Mouse (Mus musculus) limb, embryonic 12.5 days (tissue): ENCODE data around the gene Pard6a. TPM values are rescaled to one million over a fixed set of nuclear protein-coding genes. Genes with fewer than 3 reads are reported as not detected.

Source experiments
- ATAC-seq: fragments of 200-750 bp; cut with Nextera tagmentation; 2 replicates; pipeline ENCODE4 v1.8.0; 2017; ENCODE audit warnings: low read depth, moderate TSS enrichment; ENCODE audit not compliant: insufficient number of reproducible peaks, insufficient read depth, low FRiP score, low TSS enrichment
- H3K27ac ChIP-seq: fragments of 300-500 bp; sonication (generic); 2 replicates; pipeline ENCODE4 v1.5.1; 2016; ENCODE audit warnings: mild to moderate bottlenecking, moderate library complexity
- H3K27me3 ChIP-seq: fragments of 300-500 bp; sonication (generic); 2 replicates; pipeline ENCODE4 v1.6.1; 2016; ENCODE audit warnings: mild to moderate bottlenecking, moderate library complexity
- H3K36me3 ChIP-seq: fragments of 300-500 bp; sonication (generic); 2 replicates; pipeline ENCODE4 v1.6.1; 2016; ENCODE audit warnings: mild to moderate bottlenecking, moderate library complexity
- H3K4me1 ChIP-seq: fragments of 300-500 bp; sonication (generic); replicated peaks from 2 replicates; pipeline ENCODE4 v1.6.1; 2016
- H3K4me2 ChIP-seq: fragments of 300-500 bp; sonication (generic); 2 replicates; pipeline ENCODE4 v1.6.1; 2016; ENCODE audit warnings: mild to moderate bottlenecking, moderate library complexity
- H3K4me3 ChIP-seq: fragments of 300-500 bp; sonication (generic); replicated peaks from 2 replicates; pipeline ENCODE4 v1.5.1; 2016; ENCODE audit warnings: mild to moderate bottlenecking
- H3K9ac ChIP-seq: fragments of 300-500 bp; sonication (generic); replicated peaks from 2 replicates; pipeline ENCODE4 v1.6.1; 2016; ENCODE audit warnings: mild to moderate bottlenecking, moderate library complexity
- H3K9me3 ChIP-seq: fragments of 300-500 bp; sonication (generic); 2 replicates; pipeline ENCODE4 v1.6.1; 2016; ENCODE audit warnings: mild to moderate bottlenecking, moderate library complexity
- WGBS: fragments of 180-500 bp; shearing (Covaris S2); methylation state at CpG from one replicate; pipeline ENCODE4 v1.1.7; 2016; 5-methylcytosine and 5-hydroxymethylcytosine counted together
- polyA plus RNA-seq: library from polyadenylated mRNA; unstranded; fragments of >200 nt; fragmentation: Nextera tagmentation; extraction: Ambion mirVana; gene quantifications from 2 replicates; pipeline ENCODE4 v1.2.1, GENCODE M21; 2016

Pard6a gene
- polyA plus RNA-seq, 1 experiment from 2014 or later, result 14.6 TPM

DNA sequence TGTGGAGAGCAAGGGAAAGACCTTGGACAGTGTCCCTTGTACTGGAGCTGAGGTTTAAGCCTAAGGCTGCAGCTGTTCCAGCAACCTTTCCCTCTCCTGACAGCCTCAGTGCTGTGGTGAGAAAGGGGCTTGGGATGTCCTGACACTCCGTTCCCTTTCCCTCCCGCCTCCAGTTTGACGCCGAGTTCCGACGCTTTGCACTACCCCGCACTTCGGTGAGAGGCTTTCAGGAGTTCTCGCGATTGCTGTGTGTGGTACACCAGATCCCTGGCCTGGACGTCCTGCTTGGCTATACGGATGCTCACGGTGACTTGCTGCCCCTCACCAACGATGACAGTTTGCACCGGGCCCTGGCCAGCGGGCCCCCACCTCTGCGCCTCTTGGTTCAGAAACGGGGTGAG is 1.1 kb downstream of the Pard6a start:
- Histone ChIP-seq H3K9me3 (no peaks in the 10 kb centered on the region), H3K27me3 (no peaks in the 10 kb centered on the region), H3K9ac (peak overlapping the region; percentile 73), H3K27ac (peak overlapping the region; percentile 92), H3K4me3 (peak overlapping the region; percentile 67), H3K36me3 (peaks cover 41% of the 10 kb centered on the region), H3K4me1 (peaks cover 31% of the 10 kb centered on the region), H3K4me2 (peak overlapping the region; percentile 96)
- WGBS, result 48% methylated on average over 18 of the region's 18 CpGs
- no peak for ATAC-seq

DNA sequence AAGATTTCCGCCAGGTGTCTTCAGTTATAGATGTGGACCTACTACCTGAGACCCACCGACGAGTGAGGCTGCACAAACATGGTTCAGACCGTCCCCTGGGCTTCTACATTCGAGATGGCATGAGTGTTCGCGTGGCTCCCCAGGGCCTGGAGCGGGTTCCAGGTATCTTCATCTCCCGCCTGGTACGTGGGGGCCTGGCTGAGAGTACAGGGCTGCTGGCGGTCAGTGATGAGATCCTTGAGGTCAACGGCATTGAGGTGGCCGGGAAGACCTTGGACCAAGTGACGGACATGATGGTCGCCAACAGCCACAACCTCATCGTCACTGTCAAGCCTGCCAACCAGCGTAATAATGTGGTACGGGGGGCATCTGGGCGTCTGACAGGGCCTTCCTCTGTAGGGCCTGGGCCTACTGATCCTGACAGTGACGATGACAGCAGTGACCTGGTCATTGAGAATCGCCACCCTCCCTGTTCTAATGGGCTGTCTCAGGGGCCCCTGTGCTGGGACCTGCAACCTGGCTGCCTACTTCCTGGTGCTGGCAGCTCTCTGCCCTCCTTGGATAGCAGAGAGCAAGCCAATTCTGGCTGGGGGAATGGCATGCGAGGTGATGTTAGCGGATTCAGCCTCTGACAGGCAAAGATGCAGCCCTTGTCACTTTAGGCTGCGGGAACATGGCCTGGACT is 1.9 kb downstream of the Pard6a start:
- Histone ChIP-seq H3K9ac (no peak overlapping the region), H3K27ac (no peak overlapping the region), H3K4me2 (no peak overlapping the region), H3K36me3 (peaks cover 32% of the 10 kb centered on the region), H3K4me3 (no peak overlapping the region), H3K27me3 (no peaks in the 10 kb centered on the region), H3K9me3 (no peaks in the 10 kb centered on the region), H3K4me1 (peaks cover 37% of the 10 kb centered on the region)
- WGBS, result 94% methylated on average over 24 of the region's 24 CpGs
- ATAC-seq, result no peak

DNA sequence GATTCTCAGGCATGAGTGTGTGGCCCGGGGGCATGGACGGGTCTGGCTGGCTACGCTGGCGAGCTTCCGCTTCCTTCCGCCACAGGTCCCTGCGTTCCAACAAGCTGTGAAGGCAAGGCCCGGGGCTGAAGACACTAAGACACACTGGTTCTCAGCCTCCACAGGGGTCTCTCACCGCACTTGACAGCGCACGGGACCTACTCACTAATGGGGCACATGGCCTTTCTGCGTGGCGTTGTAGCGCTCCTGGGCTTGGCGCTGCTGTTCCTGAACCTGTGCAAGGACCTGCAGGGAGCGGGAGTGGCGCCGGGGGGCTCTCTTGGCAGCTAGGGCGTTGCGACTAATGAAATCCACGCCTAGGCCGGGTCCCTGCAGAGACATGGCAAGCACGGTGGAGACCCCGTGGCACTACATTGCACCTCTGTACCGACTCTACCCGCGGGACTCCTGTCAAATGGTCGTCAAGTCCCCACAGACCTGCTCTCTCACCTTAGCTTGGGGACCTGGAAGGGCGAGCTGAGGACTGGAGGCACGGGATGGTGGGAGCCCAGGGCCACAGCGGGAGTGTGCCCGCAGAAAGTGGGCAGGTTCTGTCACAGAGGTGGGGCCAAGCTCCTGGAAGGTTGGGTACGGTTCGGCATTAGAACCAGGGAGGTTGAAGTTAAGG is 3.3 kb downstream of the Pard6a start:
- Histone ChIP-seq H3K4me3 (no peak overlapping the region), H3K36me3 (peaks cover 22% of the 10 kb centered on the region), H3K4me1 (peaks cover 36% of the 10 kb centered on the region), H3K27ac (no peak overlapping the region), H3K4me2 (no peak overlapping the region), H3K9me3 (no peaks in the 10 kb centered on the region), H3K27me3 (no peaks in the 10 kb centered on the region), H3K9ac (no peak overlapping the region)
- WGBS, result 93% methylated on average over 34 of the region's 34 CpGs
- no peak for ATAC-seq

DNA sequence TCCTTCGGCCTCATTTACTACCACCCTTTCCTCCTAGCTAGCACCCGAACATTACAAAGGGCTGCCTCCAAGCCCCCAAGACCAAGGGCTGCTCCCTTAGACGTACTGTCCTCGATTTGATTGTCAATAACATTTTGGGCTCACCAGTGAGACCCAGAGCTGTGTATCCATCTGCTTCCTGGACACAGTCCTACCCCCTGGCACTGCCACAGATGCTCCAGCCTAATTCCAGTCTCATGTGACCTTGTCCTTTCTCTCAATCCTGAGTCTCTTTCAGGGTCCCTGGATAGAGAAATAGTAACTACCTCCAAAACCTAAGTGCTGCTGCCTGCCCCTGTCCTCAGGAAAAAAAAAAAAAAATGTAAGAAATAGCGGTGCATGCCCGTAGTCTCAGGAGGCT is 4.0 kb downstream of the Pard6a start:
- no peak overlapping the region for H3K9ac ChIP-seq
- H3K9me3 ChIP-seq, result no peaks in the 10 kb centered on the region
- H3K27ac ChIP-seq, result no peak overlapping the region
- peaks cover 30% of the 10 kb centered on the region for H3K4me1 ChIP-seq
- no peaks in the 10 kb centered on the region for H3K27me3 ChIP-seq
- no peak for ATAC-seq
- no peak overlapping the region for H3K4me3 ChIP-seq
- H3K36me3 ChIP-seq, result peaks cover 22% of the 10 kb centered on the region
- 93% methylated on average over 6 of the region's 6 CpGs for WGBS
- H3K4me2 ChIP-seq, result no peak overlapping the region

DNA sequence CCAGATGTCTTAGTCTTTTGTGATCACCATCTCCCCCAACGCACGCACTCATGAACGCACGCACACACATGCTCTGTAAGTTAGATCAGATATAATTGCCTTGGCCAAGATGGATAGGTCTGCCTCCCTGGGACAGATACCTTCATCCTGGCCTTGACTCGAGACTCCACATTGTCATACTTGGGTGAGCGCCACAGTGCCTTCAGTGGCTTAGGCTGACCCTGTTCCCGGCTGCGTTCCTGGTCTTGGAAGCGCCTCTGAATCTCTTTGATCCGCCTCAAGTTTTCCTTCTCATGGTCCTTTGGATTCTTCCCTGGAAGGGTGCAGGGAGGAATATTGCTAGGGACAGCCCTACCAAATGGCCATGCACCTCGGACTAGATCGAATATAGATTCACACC is 5.5 kb downstream of the Pard6a start:
- WGBS, result 82% methylated on average over 12 of the region's 12 CpGs
- peak overlapping the region; percentile 89 for H3K4me2 ChIP-seq
- H3K9ac ChIP-seq, result peak overlapping the region; percentile 79; the same call in 1 of the 2 replicates
- no peaks in the 10 kb centered on the region for H3K27me3 ChIP-seq
- ATAC-seq, result no peak
- H3K4me3 ChIP-seq, result peak overlapping the region; percentile 77
- no peaks in the 10 kb centered on the region for H3K9me3 ChIP-seq
- H3K4me1 ChIP-seq, result peaks cover 24% of the 10 kb centered on the region
- no peak overlapping the region for H3K27ac ChIP-seq
- H3K36me3 ChIP-seq, result peaks cover 22% of the 10 kb centered on the region

DNA sequence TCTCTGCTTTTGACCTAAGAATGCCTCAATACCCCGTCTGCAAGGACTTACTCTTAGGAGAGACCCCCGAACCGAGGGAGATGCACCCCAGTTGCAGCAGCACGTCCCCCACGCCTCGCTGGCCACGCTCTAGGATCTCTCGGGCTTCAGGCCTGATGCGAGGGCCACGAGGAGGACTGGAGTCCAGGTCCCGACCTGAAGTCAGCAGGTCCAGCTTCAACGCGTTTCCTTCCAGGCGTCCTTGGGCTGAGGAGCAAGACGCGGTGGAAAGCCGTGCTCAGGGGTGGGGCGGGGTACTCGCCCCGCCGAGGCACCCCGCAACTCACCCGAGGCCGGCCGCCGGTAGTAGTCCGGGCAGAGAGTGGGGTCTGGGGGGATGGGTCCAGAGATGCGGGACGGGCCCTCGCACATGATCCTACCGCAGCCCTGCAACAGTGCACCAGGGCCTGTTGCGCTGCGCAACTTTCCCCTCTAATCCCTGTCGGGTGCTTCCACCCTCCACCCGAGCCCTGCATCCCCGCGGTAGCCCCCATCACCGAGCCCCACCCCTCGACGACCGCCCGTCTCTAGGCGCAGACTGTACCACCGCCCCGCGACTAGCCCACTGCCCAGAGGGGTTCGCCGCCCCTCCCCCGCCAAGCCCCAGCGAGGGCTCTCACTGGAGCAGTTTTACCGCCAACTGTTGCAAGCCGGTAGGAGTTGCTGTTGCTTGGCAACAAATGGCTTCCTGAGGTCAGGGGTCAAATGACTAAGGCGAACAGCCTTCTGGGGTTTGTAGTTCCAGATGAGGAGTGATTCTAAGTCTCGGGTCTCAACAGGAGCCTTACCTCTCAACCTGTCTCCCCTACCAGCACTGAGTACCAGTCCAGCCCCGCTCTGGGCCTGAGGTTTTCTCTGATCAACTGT is 6.8 kb downstream of the Pard6a start, which contains the start of the genes 4933405L10Rik and Enkd1:
Gene 4933405L10Rik (plus strand): TSS at position 158 of the 906 bp plus-strand sequence.
Gene Enkd1 (minus strand): TSS at position 713 of the 906 bp plus-strand sequence.
- no peaks in the 10 kb centered on the region for H3K9me3 ChIP-seq
- peak within 1 kb of the TSS; percentile 64; the same call in 1 of the 2 replicates for H3K27ac ChIP-seq
- H3K4me2 ChIP-seq, result peak within 1 kb of the TSS; percentile 89
- peaks cover 19% of the 10 kb centered on the region for H3K36me3 ChIP-seq
- peak within 1 kb of the TSS; percentile 77 for H3K4me3 ChIP-seq
- ATAC-seq, result peak; percentile 77
- WGBS, result under 1% methylated on average over 54 of the region's 55 CpGs
- H3K4me1 ChIP-seq, result peaks cover 15% of the 10 kb centered on the region
- H3K27me3 ChIP-seq, result no peaks in the 10 kb centered on the region
- H3K9ac ChIP-seq, result peak within 1 kb of the TSS; percentile 79

DNA sequence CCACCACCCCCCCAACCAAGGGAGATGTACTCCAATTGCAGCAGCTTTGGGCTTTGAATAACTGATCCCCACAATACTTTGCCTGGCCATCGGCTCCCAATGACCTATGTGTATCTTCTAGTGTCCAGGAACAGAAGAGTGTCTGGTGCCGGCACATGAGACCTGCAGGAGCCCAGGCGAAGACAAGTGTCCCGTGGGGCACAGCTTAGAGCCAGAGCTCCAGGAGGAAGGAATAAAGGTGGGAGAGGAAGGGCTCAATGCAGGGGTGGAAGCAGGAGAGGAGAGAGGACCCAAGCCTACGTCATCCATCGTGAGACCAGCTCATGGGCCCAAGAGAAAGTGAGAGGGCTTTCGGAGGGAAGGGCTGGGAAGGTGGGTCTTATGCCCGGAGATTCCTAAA is 7.7 kb downstream of the Pard6a start:
- no peak overlapping the region for H3K4me3 ChIP-seq
- H3K27ac ChIP-seq, result no peak overlapping the region
- H3K9me3 ChIP-seq, result no peaks in the 10 kb centered on the region
- 95% methylated on average over 8 of the region's 8 CpGs for WGBS
- H3K27me3 ChIP-seq, result no peaks in the 10 kb centered on the region
- no peak overlapping the region for H3K9ac ChIP-seq
- H3K4me2 ChIP-seq, result no peak overlapping the region
- H3K36me3 ChIP-seq, result peaks cover 9% of the 10 kb centered on the region
- ATAC-seq, result 0 out of 2 replicates have a peak, but pooled peaks have one; percentile 2
- H3K4me1 ChIP-seq, result peaks cover 15% of the 10 kb centered on the region

DNA sequence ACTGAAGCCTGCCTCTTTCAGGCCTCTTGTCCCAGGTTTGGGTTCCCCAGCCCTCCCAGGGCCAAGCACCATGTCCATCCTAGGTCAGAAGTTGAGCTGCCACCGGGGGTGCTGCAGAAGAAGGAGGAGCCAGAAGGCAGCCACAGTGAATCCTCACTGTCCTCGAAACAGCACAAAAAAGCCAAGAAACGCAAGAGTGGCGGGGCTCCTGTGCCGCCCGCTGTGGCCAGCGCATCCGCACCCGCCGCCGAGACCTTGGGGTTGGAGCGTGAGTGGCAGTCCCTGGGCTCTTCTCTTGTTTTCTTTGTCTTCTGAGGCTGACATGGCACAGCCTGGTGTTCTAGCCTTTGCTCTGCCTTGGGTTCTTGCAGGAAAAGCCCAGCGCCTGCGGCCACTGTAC is 8.4 kb downstream of the Pard6a start:
- no peaks in the 10 kb centered on the region for H3K9me3 ChIP-seq
- no peak for ATAC-seq
- H3K27me3 ChIP-seq, result no peaks in the 10 kb centered on the region
- no peak overlapping the region for H3K27ac ChIP-seq
- H3K9ac ChIP-seq, result no peak overlapping the region
- whole genome bisulfite sequencing, result 80% methylated on average over 14 of the region's 14 CpGs
- H3K36me3 ChIP-seq, result peaks cover 3% of the 10 kb centered on the region; the same call in 1 of the 2 replicates
- H3K4me3 ChIP-seq, result no peak overlapping the region
- peaks cover 15% of the 10 kb centered on the region for H3K4me1 ChIP-seq
- no peak overlapping the region for H3K4me2 ChIP-seq

DNA sequence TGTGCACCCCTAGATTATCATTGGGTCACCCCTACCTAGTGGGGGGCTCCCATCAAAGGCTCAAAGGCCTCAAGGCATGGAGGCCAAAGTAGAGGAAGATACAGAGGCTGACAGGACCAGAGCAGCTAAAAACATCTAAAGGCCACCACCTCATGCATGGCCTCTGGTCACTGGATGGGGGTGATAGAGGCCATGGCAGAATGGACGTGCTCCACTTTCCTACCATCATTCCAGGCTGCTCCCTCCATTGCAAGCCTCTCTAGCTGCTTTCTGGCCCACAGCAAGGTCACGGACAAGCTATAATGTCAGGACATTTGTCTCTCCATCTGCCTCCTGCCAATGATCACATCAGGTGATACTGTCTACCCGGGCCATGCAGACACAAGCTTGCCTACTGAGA is 11.3 kb downstream of the Pard6a start:
- no peak for ATAC-seq
- H3K9ac ChIP-seq, result no peak overlapping the region; the same call in 1 of the 2 replicates
- peaks cover 3% of the 10 kb centered on the region for H3K4me1 ChIP-seq
- H3K4me2 ChIP-seq, result no peak overlapping the region
- H3K36me3 ChIP-seq, result peaks cover 20% of the 10 kb centered on the region
- no peak overlapping the region for H3K4me3 ChIP-seq
- 80% methylated on average over 3 of the region's 3 CpGs for WGBS
- H3K27ac ChIP-seq, result no peak overlapping the region
- no peaks in the 10 kb centered on the region for H3K27me3 ChIP-seq
- H3K9me3 ChIP-seq, result no peaks in the 10 kb centered on the region

DNA sequence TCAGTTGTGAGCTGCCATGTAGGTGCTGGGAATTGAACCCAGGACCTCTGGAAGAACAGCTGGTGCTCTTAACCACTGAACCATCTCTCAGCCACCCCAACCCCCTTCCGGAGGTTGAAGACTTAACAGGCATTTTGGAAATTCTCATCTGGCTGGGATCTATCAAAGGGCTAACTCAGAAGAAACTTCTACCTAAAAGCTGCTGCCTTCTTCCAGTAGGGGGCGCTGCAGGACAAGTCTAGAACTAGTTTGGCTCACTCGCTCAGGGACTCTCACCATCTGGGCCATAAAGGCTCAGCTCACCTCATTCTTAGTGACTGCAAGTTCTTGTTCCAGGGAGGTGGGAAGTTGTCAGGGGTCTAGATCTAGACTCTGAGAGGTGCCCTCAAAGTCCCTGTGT is 13.2 kb downstream of the Pard6a start:
- Histone ChIP-seq H3K27ac (no peak overlapping the region), H3K4me2 (no peak overlapping the region), H3K4me3 (no peak overlapping the region), H3K9ac (no peak overlapping the region), H3K9me3 (no peaks in the 10 kb centered on the region), H3K4me1 (no peaks in the 10 kb centered on the region), H3K27me3 (no peaks in the 10 kb centered on the region), H3K36me3 (peaks cover 23% of the 10 kb centered on the region)
- WGBS, result 12% methylated on average over 3 of the region's 3 CpGs
- ATAC-seq, result no peak

DNA sequence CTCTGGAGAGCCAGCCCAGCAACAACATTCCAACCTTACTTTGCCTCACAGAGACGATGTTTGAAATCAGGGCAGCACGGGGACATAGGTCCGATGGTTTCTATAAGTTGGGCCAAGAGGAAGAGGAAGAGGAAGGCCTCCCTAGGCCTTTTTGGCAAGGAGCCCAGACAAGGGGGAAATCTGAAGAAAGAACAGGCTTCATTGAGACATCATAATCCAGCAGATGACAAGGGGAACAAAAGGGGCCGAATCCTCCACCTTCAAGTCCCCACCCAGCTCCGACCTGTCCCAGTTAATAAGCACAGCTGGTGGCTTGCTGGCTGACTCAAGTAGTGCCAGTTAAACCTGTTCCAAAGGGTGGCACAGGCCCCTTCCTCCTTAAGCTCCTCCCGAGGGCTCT is 14.1 kb downstream of the Pard6a start:
- Histone ChIP-seq H3K9ac (no peak overlapping the region), H3K4me2 (no peak overlapping the region), H3K27ac (no peak overlapping the region), H3K4me3 (no peak overlapping the region), H3K9me3 (no peaks in the 10 kb centered on the region), H3K4me1 (no peaks in the 10 kb centered on the region), H3K27me3 (no peaks in the 10 kb centered on the region), H3K36me3 (peaks cover 23% of the 10 kb centered on the region)
- no peak for ATAC-seq
- WGBS, result 85% methylated on average over 6 of the region's 6 CpGs
